Mouse (Mus musculus) lung, postnatal 0 days (tissue): ENCODE results near the gene Nup50. TPM values are rescaled to one million over a fixed set of nuclear protein-coding genes. Genes with fewer than 3 reads are reported as not detected.

ENCODE experiments used
- ATAC-seq: fragments of 200-750 bp; cut with Nextera tagmentation; 2 replicates; pipeline ENCODE4 v1.8.0; 2017; ENCODE audit warnings: moderate library complexity
- DNase-seq: peaks from one replicate; pipeline ENCODE4 v3.0.0-alpha.2; 2016; ENCODE audit warnings: low spot score
- H3K27ac ChIP-seq: fragments of 300-500 bp; sonication (generic); 2 replicates; pipeline ENCODE4 v1.5.1; 2014; ENCODE audit warnings: antibody characterized with exemption, mild to moderate bottlenecking, low read length, mixed read lengths
- H3K27me3 ChIP-seq: fragments of 300-500 bp; sonication (generic); replicated peaks from 2 replicates; pipeline ENCODE4 v1.6.1; 2014; ENCODE audit warnings: low read length, mixed read lengths; ENCODE audit not compliant: insufficient read depth
- H3K36me3 ChIP-seq: fragments of 300-500 bp; sonication (generic); 2 replicates; pipeline ENCODE4 v1.6.1; 2014; ENCODE audit warnings: low read length, mixed read lengths; ENCODE audit not compliant: insufficient read depth
- H3K4me1 ChIP-seq: fragments of 300-500 bp; sonication (generic); 2 replicates; pipeline ENCODE4 v1.6.1; 2014; ENCODE audit warnings: antibody characterized with exemption, low read depth, low read length, mixed read lengths; ENCODE audit not compliant: insufficient read depth
- H3K4me2 ChIP-seq: fragments of 300-500 bp; sonication (generic); replicated peaks from 2 replicates; pipeline ENCODE4 v1.6.1; 2014; ENCODE audit warnings: low read depth, mild to moderate bottlenecking, low read length, moderate library complexity, mixed read lengths
- H3K4me3 ChIP-seq: fragments of 300-500 bp; sonication (generic); 2 replicates; pipeline ENCODE4 v1.5.1; 2014; ENCODE audit warnings: low read depth, low read length
- H3K9ac ChIP-seq: fragments of 300-500 bp; sonication (generic); replicated peaks from 2 replicates; pipeline ENCODE4 v1.6.1; 2014; ENCODE audit warnings: low read depth, mild to moderate bottlenecking
- H3K9me3 ChIP-seq: fragments of 300-500 bp; sonication (generic); 2 replicates; pipeline ENCODE4 v1.6.1; 2016; ENCODE audit warnings: low read length, mixed read lengths
- CTCF ChIP-seq: IDR thresholded peaks from 2 replicates; pipeline ENCODE4 v1.5.1; 2016; ENCODE audit warnings: antibody characterized with exemption, mild to moderate bottlenecking
- EP300 ChIP-seq: IDR thresholded peaks from 2 replicates; pipeline ENCODE4 v1.6.1; 2016; ENCODE audit warnings: antibody characterized with exemption, mild to moderate bottlenecking, control low read depth
- WGBS: fragments of 180-500 bp; shearing (Covaris S2); extraction: QIAGEN DNeasy Blood & Tissue Kit; methylation state at CpG from one replicate; pipeline ENCODE4 v1.1.7; 2014; 5-methylcytosine and 5-hydroxymethylcytosine counted together
- polyA plus RNA-seq: library from polyadenylated mRNA; unstranded; fragments of >200 nt; fragmentation: Nextera tagmentation; extraction: Ambion mirVana; gene quantifications from 2 replicates; pipeline ENCODE4 v1.2.1, GENCODE M21; 2015

Nup50 gene
- polyA plus RNA-seq, 1 experiment from 2014 or later = 12.1 TPM

DNA sequence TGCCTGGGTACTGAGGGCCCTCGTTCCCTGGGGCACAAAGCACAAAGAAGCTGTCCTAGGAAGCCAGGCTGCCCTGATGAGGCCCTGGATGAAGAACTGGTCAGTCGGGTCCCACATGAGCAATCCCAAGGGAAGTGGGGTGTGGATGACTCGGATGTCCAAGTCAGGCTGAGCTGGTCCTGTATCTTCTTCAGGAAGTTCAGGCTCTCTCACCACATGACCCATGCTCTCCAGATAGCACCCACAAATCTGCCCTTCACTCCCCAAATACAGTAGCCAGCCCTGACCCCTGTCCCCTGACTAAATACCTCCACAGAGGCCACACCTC lies 50.3 kb downstream of the Nup50 start:
- ATAC-seq (no peak), DNase-seq (no peak)
- Histone ChIP-seq H3K4me1 (no peaks in the 10 kb centered on the region), H3K36me3 (no peaks in the 10 kb centered on the region), H3K9ac (no peak overlapping the region), H3K4me3 (no peak overlapping the region), H3K4me2 (no peak overlapping the region), H3K27ac (no peak overlapping the region), H3K9me3 (no peaks in the 10 kb centered on the region), H3K27me3 (no peaks in the 10 kb centered on the region)
- TF ChIP-seq CTCF (no peak), EP300 (no peak)
- WGBS = 62% methylated on average over 3 of the region's 3 CpGs

DNA sequence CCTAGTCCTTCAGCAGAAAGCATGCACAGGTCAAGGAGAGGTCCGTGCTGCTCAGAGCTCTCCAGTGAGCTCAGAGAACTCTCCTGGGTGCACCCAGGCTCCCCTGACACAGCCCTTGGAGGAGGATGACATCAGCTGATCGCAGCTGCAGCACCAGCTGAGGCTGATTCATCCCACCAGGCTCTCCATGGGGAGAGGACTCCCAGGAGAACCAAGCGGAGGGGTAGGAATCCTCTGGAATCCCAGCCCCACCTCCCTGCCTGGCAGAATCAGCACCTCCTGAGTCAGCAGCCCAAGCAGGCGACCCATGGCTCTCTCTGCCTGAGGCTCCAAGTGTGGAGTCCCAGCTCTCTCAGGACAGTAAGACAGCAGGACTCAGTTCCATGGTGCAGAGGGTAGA lies 52.5 kb downstream of the Nup50 start:
- Histone ChIP-seq H3K4me2 (no peak overlapping the region), H3K4me3 (no peak overlapping the region), H3K4me1 (no peaks in the 10 kb centered on the region), H3K9ac (no peak overlapping the region), H3K9me3 (no peaks in the 10 kb centered on the region), H3K36me3 (no peaks in the 10 kb centered on the region), H3K27me3 (no peaks in the 10 kb centered on the region), H3K27ac (no peak overlapping the region)
- ATAC-seq (peak; percentile 54), DNase-seq (peak; percentile 18)
- TF ChIP-seq CTCF (no peak), EP300 (no peak)
- WGBS = 25% methylated on average over 4 of the region's 4 CpGs

DNA sequence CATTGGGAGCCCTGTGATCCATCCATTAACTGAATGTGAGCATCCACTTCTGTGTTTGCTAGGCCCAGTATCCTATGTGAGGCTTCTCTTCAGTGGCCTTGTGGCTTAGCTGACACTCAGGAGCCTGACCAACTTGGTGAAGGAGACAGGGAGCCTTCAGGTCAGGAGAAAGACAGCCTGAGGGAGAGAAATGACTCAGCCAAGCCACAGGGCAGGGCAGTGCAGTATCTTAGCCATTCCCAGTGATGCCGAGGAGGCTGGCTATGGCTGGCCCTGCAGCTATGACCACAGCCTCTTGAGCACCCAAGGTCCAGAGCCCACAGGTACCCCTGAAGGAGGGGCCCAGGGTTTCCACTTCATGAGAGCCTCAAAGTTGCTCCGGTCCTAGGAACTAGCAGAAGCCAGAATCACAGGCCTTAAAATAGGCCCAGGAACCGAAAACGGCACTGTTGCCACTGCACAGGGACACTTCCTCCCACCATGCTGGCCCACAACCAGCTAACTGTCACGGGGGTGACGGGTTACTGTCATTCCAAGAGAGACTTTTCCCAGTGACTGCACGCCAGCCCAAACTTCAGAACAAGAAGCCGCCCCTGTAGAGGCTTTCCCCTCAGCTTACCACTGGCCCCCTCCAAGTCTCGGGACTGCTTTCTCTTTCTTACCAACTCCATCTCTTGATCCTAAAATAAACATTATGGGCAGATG lies 58.5 kb downstream of the Nup50 start:
- Histone ChIP-seq H3K9me3 (no peaks in the 10 kb centered on the region), H3K36me3 (no peaks in the 10 kb centered on the region), H3K27me3 (no peaks in the 10 kb centered on the region), H3K4me3 (no peak overlapping the region), H3K4me2 (no peak overlapping the region), H3K9ac (no peak overlapping the region), H3K4me1 (peaks cover 3% of the 10 kb centered on the region; the same call in 1 of the 2 replicates), H3K27ac (no peak overlapping the region)
- DNase-seq (peak; percentile 19), ATAC-seq (peak; percentile 18; the same call in 1 of the 2 replicates)
- WGBS = 56% methylated on average over 9 of the region's 9 CpGs
- TF ChIP-seq CTCF (no peak), EP300 (no peak)

DNA sequence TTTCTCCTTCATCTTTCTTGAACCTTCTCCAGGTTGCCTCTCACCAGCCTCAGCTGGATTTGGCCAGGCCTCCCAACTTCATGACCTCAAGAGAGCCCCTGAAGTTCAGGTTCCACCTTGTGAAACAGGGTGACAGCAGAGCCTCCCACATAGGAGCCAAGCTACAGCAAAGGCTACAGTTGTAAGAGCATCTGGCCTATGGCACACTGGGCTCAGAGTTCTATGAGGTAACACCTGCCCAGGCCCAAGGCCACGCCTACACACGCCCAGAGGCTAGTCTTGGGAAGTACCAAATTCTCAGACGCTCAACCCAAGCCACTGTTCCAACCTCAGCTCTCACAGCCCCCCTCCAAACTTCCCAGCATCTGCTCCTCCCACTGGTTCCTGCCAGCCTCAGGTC lies 59.7 kb downstream of the Nup50 start:
- Histone ChIP-seq H3K27me3 (no peaks in the 10 kb centered on the region), H3K9ac (no peak overlapping the region), H3K4me2 (no peak overlapping the region), H3K4me3 (no peak overlapping the region), H3K9me3 (no peaks in the 10 kb centered on the region), H3K27ac (no peak overlapping the region), H3K4me1 (peaks cover 7% of the 10 kb centered on the region; the same call in 1 of the 2 replicates), H3K36me3 (no peaks in the 10 kb centered on the region)
- no peak for TF ChIP-seq EP300
- no peak for TF ChIP-seq CTCF
- ATAC-seq (no peak), DNase-seq (no peak)
- 79% methylated on average over 3 of the region's 3 CpGs for WGBS

DNA sequence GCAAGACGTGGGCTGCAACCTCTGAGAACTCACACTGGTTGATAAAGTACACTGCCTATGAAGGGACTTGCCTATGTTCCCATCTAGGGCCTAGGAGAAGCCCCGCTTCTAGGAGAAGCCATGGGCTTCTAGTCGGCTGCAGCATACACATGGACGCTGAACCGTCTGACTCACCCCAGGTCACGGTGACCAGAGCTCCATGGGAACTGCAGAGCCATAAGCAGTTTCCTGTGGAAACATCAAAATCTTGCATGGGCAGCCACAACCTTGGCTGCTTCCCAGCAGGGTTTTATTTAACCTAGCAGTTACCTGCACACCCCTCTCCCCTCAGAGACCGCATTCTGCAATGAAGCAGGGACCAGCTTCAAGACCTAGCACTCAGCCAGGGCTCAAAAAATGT lies 60.5 kb downstream of the Nup50 start:
- H3K27me3 ChIP-seq = no peaks in the 10 kb centered on the region
- WGBS = 72% methylated on average over 7 of the region's 7 CpGs
- no peak overlapping the region for H3K9ac ChIP-seq
- ATAC-seq (no peak), DNase-seq (no peak)
- no peak overlapping the region for H3K4me2 ChIP-seq
- peaks cover 10% of the 10 kb centered on the region; the same call in 1 of the 2 replicates for H3K4me1 ChIP-seq
- H3K36me3 ChIP-seq = no peaks in the 10 kb centered on the region
- H3K27ac ChIP-seq = no peak overlapping the region
- TF ChIP-seq CTCF = no peak
- TF ChIP-seq EP300 = no peak
- H3K9me3 ChIP-seq = no peaks in the 10 kb centered on the region
- H3K4me3 ChIP-seq = no peak overlapping the region

DNA sequence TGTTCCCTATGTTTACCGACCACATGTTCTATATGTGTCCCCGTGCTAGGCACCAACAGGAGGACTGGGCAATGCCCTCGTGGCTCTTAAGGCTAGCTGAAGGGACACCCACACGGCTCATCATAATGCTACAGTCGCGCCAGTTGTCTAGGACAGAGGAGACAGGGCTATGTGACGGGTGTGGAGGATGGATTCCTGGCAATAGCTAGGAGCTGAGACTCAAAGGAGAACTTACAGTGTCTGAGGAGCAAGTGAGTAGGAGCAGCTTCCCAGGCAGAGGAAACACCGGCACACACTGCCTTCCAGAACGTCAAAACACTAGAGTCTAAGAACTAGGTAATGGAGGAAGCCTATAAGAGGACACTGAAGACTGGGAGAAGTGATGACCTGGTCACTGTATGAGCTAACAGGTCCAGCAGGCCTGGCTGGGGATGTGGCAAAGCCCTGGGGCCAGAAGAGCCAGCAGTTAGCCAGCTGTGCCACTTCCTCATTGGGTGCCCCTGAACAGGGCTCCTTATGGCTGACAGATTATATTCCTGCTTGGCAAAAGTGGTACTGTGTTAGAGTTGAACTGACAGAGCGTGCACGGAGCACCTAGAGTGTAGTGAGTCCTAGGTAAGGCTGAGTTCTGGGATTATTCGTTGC lies 62.4 kb downstream of the Nup50 start:
- Histone ChIP-seq H3K4me3 (no peak overlapping the region), H3K9ac (no peak overlapping the region), H3K4me2 (no peak overlapping the region), H3K36me3 (no peaks in the 10 kb centered on the region), H3K27ac (no peak overlapping the region), H3K9me3 (no peaks in the 10 kb centered on the region), H3K27me3 (no peaks in the 10 kb centered on the region), H3K4me1 (peaks cover 10% of the 10 kb centered on the region; the same call in 1 of the 2 replicates)
- 85% methylated on average over 12 of the region's 12 CpGs for WGBS
- ATAC-seq = no peak
- TF ChIP-seq CTCF (no peak), EP300 (no peak)
- DNase-seq = no peak
